Mouse (Mus musculus): ENCODE measurements around the gene Trim63. TPM values are rescaled to one million over a fixed set of nuclear protein-coding genes. Genes with fewer than 3 reads are reported as not detected.

Trim63 gene
- polyA plus RNA-seq, 1 experiment from 2014 or later = 0.39 TPM

DNA sequence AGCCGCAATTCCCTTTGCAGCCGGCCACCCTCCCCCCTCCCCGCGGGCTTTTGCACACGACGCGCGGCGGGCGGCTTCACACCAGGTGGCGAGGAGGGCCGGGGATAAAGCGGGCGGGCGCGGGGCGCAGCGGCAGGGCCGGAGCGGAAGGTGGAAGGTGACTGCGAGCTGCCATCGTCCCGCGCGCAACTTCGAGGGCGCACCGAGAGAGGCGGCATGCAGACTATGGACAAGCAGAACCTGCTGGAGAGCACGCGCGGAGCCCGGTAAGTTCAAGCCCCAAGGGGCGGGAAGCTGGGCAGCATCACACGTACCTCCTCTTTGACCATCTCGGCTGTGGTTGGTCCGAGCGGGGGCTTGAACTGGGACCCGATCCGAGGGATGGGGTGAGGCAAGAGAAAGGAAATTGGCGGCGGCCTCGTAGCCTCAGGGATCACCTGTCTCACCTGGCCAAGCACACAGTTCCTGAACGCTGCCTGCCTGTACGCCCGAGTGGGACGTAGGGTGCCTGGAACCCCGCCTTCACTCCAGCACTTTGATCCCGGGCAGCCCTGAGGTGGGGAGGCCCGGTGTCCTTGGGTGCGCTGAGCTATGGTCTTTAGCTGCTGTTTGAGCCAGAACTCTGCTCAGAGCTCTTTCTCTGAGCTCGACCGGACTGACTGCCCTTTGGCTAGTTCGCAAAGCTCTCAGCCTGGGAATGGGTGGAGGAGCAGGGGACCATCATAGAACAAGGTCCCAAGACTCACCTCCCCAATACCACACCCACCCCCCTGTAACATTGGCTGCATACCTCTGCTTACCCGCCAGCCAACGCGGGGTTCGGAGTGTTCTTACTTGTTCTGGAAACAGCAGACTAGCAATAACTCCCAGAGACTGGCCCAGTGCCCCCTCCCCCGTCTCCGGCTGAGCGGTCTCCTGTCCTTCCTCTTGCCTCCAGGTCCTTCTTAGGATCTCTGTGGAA, 28.4 kb downstream of the Trim63 start, which contains the start of gene Slc30a2:
TSS of gene Slc30a2 (plus strand) at position 111 of the 961 bp plus-strand sequence.
- H3K9ac ChIP-seq (replicated peaks; ENCODE audit: low read depth, low read length) = no peak within 1 kb of the TSS
- 0 out of 2 replicates have a peak within 1 kb of the TSS, but pooled peaks have one; percentile 1 for H3K4me2 ChIP-seq (ENCODE audit: low read depth, low read length)
- no peak for ATAC-seq (ENCODE audit: low read depth)
- WGBS = 2% methylated on average over 58 of the region's 61 CpGs
- peaks cover 17% of the 10 kb centered on the region for H3K27me3 ChIP-seq (ENCODE audit: control insufficient read depth, insufficient read depth, low read length)
- 0 out of 2 replicates have a peak, but pooled peaks cover 3% of the 10 kb centered on the region for H3K4me1 ChIP-seq (ENCODE audit: control insufficient read depth, insufficient read depth, low read length)
- H3K36me3 ChIP-seq (ENCODE audit: control insufficient read depth, insufficient read depth, low read length) = no peaks in the 10 kb centered on the region
- H3K4me3 ChIP-seq (ENCODE audit: low read depth, low read length) = peak within 1 kb of the TSS; percentile 0; the same call in 1 of the 2 replicates
- no peaks in the 10 kb centered on the region for H3K9me3 ChIP-seq (ENCODE audit: control insufficient read depth, low read length)
- H3K27ac ChIP-seq (ENCODE audit: low read depth, low read length) = no peak within 1 kb of the TSS

DNA sequence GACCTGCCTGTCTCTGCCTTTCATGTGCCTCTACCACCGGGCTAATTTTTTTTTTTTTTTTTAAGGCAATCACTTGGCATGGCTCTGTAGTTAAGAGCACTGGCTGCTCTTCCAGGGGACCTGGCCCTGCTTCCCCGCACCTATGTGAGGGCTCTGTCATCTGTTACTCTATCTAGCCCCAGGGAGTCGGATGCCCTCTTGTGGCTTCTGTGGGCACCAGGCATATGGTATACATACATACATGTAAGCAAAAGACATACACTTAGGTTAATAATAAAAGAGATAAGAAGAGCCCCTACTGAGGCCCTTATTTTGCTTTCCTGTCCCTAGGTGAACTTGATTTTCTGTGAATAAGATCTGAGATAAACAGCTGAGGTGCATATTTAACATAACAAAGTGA, 29.7 kb downstream of the Trim63 start:
- no peak overlapping the region for H3K27ac ChIP-seq (ENCODE audit: low read depth, low read length)
- no peak overlapping the region for H3K4me2 ChIP-seq (ENCODE audit: low read depth, low read length)
- no peak overlapping the region for H3K4me3 ChIP-seq (ENCODE audit: low read depth, low read length)
- no peak for ATAC-seq (ENCODE audit: low read depth)
- H3K36me3 ChIP-seq (ENCODE audit: control insufficient read depth, insufficient read depth, low read length) = no peaks in the 10 kb centered on the region
- H3K4me1 ChIP-seq (ENCODE audit: control insufficient read depth, insufficient read depth, low read length) = 0 out of 2 replicates have a peak, but pooled peaks cover 3% of the 10 kb centered on the region
- peaks cover 17% of the 10 kb centered on the region for H3K27me3 ChIP-seq (ENCODE audit: control insufficient read depth, insufficient read depth, low read length)
- H3K9ac ChIP-seq (replicated peaks; ENCODE audit: low read depth, low read length) = no peak overlapping the region
- no peaks in the 10 kb centered on the region for H3K9me3 ChIP-seq (ENCODE audit: control insufficient read depth, low read length)
- 34% methylated on average over 3 of the region's 3 CpGs for WGBS

DNA sequence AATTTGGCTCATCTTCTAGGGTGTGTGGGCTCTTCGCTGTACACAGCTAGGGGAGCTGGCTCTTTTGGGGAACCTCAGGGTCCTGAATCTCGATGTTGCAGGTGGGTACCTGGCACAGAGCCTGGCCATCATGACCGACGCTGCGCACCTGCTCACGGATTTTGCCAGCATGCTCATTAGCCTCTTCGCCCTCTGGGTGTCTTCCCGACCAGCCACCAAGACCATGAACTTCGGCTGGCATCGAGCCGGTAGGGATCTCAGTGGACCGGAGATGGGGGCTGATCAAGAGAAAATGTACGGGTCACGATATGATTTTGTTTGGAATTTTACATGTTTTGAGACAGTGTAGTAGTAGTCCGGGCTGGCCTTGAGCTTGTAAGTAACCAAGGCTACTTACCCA, 30.9 kb downstream of the Trim63 start:
- H3K9me3 ChIP-seq (ENCODE audit: control insufficient read depth, low read length) = no peaks in the 10 kb centered on the region
- no peak overlapping the region for H3K27ac ChIP-seq (ENCODE audit: low read depth, low read length)
- H3K27me3 ChIP-seq (ENCODE audit: control insufficient read depth, insufficient read depth, low read length) = peaks cover 17% of the 10 kb centered on the region
- no peak overlapping the region for H3K9ac ChIP-seq (replicated peaks; ENCODE audit: low read depth, low read length)
- 0 out of 2 replicates have a peak, but pooled peaks cover 3% of the 10 kb centered on the region for H3K4me1 ChIP-seq (ENCODE audit: control insufficient read depth, insufficient read depth, low read length)
- WGBS = 92% methylated on average over 15 of the region's 15 CpGs
- H3K36me3 ChIP-seq (ENCODE audit: control insufficient read depth, insufficient read depth, low read length) = no peaks in the 10 kb centered on the region
- no peak overlapping the region for H3K4me2 ChIP-seq (ENCODE audit: low read depth, low read length)
- ATAC-seq (ENCODE audit: low read depth) = no peak
- H3K4me3 ChIP-seq (ENCODE audit: low read depth, low read length) = no peak overlapping the region

- 72% methylated on average over 11 of the region's 11 CpGs for WGBS
- Histone ChIP-seq H3K4me3 (ENCODE audit: low read depth, low read length) (no peak overlapping the region), H3K27ac (ENCODE audit: low read depth, low read length) (no peak overlapping the region), H3K27me3 (ENCODE audit: control insufficient read depth, insufficient read depth, low read length) (peaks cover 9% of the 10 kb centered on the region), H3K9ac (replicated peaks; ENCODE audit: low read depth, low read length) (no peak overlapping the region), H3K4me2 (ENCODE audit: low read depth, low read length) (no peak overlapping the region), H3K9me3 (ENCODE audit: control insufficient read depth, low read length) (no peaks in the 10 kb centered on the region), H3K36me3 (ENCODE audit: control insufficient read depth, insufficient read depth, low read length) (no peaks in the 10 kb centered on the region), H3K4me1 (ENCODE audit: control insufficient read depth, insufficient read depth, low read length) (0 out of 2 replicates have a peak, but pooled peaks cover under 1% of the 10 kb centered on the region)
- ATAC-seq (ENCODE audit: low read depth) = no peak
Measured at GRCm38 (mm10) chr4:134348078-134348477, 33.2 kb downstream of the Trim63 start.

DNA sequence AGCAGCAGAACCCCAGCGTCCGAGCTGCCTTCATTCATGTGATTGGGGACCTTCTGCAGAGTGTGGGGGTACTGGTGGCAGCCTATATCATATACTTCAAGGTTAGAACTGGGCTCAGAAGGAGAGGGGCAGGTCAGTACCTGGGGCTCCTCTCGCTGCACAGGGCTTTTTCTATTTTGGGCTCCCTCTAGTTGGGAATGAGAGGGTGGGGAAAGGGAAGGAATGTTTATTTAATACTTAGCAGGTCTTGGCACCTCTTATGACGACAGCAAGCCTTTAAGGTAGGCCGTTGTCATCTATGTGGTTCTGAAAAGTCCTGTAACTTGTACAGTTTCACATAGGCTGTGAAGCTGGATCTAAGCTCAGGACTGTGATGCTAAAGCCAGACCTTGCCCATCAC, 33.6 kb downstream of the Trim63 start:
- no peaks in the 10 kb centered on the region for H3K36me3 ChIP-seq (ENCODE audit: control insufficient read depth, insufficient read depth, low read length)
- no peak overlapping the region for H3K27ac ChIP-seq (ENCODE audit: low read depth, low read length)
- H3K9me3 ChIP-seq (ENCODE audit: control insufficient read depth, low read length) = no peaks in the 10 kb centered on the region
- H3K4me2 ChIP-seq (ENCODE audit: low read depth, low read length) = no peak overlapping the region
- H3K4me1 ChIP-seq (ENCODE audit: control insufficient read depth, insufficient read depth, low read length) = no peaks in the 10 kb centered on the region
- H3K9ac ChIP-seq (replicated peaks; ENCODE audit: low read depth, low read length) = no peak overlapping the region
- no peak overlapping the region for H3K4me3 ChIP-seq (ENCODE audit: low read depth, low read length)
- no peak for ATAC-seq (ENCODE audit: low read depth)
- H3K27me3 ChIP-seq (ENCODE audit: control insufficient read depth, insufficient read depth, low read length) = peaks cover 4% of the 10 kb centered on the region; the same call in 1 of the 2 replicates
- WGBS = 86% methylated on average over 5 of the region's 5 CpGs

DNA sequence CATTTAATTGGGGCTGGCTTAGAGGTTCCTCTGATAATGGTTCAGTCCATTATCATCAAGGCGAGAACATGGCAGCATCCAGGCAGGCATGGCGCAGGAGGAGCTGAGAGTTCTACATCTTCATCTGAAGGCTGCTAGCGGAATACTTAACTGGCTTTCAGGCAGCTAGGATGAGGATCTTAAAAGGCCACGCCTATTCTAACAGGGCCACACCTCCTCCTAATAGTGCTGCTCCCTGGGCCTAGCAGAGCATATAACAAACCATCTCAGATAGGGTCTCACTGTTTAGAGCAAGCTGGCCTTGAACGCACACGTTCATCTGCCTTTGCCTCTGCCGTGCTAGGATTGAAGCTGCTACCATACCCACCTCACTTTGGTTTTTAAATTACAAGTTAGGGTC, 34.9 kb downstream of the Trim63 start:
- H3K36me3 ChIP-seq (ENCODE audit: control insufficient read depth, insufficient read depth, low read length) = no peaks in the 10 kb centered on the region
- no peak overlapping the region for H3K4me2 ChIP-seq (ENCODE audit: low read depth, low read length)
- no peak for ATAC-seq (ENCODE audit: low read depth)
- 90% methylated on average over 7 of the region's 7 CpGs for whole genome bisulfite sequencing
- H3K27ac ChIP-seq (ENCODE audit: low read depth, low read length) = no peak overlapping the region
- no peak overlapping the region for H3K9ac ChIP-seq (replicated peaks; ENCODE audit: low read depth, low read length)
- H3K9me3 ChIP-seq (ENCODE audit: control insufficient read depth, low read length) = no peaks in the 10 kb centered on the region
- no peak overlapping the region for H3K4me3 ChIP-seq (ENCODE audit: low read depth, low read length)
- H3K4me1 ChIP-seq (ENCODE audit: control insufficient read depth, insufficient read depth, low read length) = no peaks in the 10 kb centered on the region
- H3K27me3 ChIP-seq (ENCODE audit: control insufficient read depth, insufficient read depth, low read length) = no peaks in the 10 kb centered on the region

DNA sequence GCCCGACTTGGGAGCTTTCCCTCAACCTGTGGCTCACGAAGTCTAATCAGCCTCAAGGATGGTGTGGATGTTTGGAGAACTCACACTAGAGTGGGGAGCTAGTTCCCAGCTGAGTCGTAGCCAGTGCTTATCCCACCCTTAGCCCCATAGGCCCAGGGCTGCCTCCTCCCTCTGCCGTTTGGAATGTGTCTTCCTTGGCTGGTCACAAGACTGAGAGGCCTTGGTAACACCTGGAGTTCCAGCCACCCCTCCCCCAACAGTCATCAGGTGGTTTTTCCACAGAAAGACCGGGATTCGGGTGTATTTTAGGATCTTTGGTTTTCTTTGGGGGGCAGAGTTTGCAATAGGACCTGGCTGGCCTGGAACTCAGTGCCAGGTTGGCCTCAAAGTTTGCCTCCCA, 35.7 kb downstream of the Trim63 start:
- 91% methylated on average over 6 of the region's 6 CpGs for WGBS

GRCm38 (mm10) chr4:134351329-134352260, 36.7 kb downstream of the Trim63 start:
- H3K9me3 ChIP-seq (ENCODE audit: control insufficient read depth, low read length) = no peaks in the 10 kb centered on the region
- H3K4me1 ChIP-seq (ENCODE audit: control insufficient read depth, insufficient read depth, low read length) = no peaks in the 10 kb centered on the region
- H3K4me3 ChIP-seq (ENCODE audit: low read depth, low read length) = no peak overlapping the region
- no peaks in the 10 kb centered on the region for H3K27me3 ChIP-seq (ENCODE audit: control insufficient read depth, insufficient read depth, low read length)
- 44% methylated on average over 18 of the region's 18 CpGs for WGBS
- no peak overlapping the region for H3K4me2 ChIP-seq (ENCODE audit: low read depth, low read length)
- no peak for ATAC-seq (ENCODE audit: low read depth)
- H3K9ac ChIP-seq (replicated peaks; ENCODE audit: low read depth, low read length) = no peak overlapping the region
- H3K36me3 ChIP-seq (ENCODE audit: control insufficient read depth, insufficient read depth, low read length) = no peaks in the 10 kb centered on the region
- H3K27ac ChIP-seq (ENCODE audit: low read depth, low read length) = no peak overlapping the region

More for the DNA sequence above, 35.7 kb downstream of the Trim63 start:
- H3K4me1 ChIP-seq (ENCODE audit: control insufficient read depth, insufficient read depth, low read length) = no peaks in the 10 kb centered on the region
- no peaks in the 10 kb centered on the region for H3K36me3 ChIP-seq (ENCODE audit: control insufficient read depth, insufficient read depth, low read length)
- H3K4me3 ChIP-seq (ENCODE audit: low read depth, low read length) = no peak overlapping the region
- no peak overlapping the region for H3K9ac ChIP-seq (replicated peaks; ENCODE audit: low read depth, low read length)
- H3K27ac ChIP-seq (ENCODE audit: low read depth, low read length) = no peak overlapping the region
- no peak overlapping the region for H3K4me2 ChIP-seq (ENCODE audit: low read depth, low read length)
- no peak for ATAC-seq (ENCODE audit: low read depth)
- H3K9me3 ChIP-seq (ENCODE audit: control insufficient read depth, low read length) = no peaks in the 10 kb centered on the region
- H3K27me3 ChIP-seq (ENCODE audit: control insufficient read depth, insufficient read depth, low read length) = no peaks in the 10 kb centered on the region

Measured in neural tube, embryonic 14.5 days (tissue).